Mouse (Mus musculus) heart, embryonic 13.5 days (tissue): ENCODE measurements around the gene Prrt4. TPM values are rescaled to one million over a fixed set of nuclear protein-coding genes. Genes with fewer than 3 reads are reported as not detected.

Source experiments
- ATAC-seq: fragments of 200-750 bp; cut with Nextera tagmentation; 2 replicates; pipeline ENCODE4 v1.8.0; 2017; ENCODE audit warnings: moderate TSS enrichment; ENCODE audit not compliant: insufficient number of reproducible peaks, low FRiP score, low TSS enrichment; ENCODE audit errors: extremely low read depth
- H3K27ac ChIP-seq: fragments of 300-500 bp; sonication (generic); replicated peaks from 2 replicates; pipeline ENCODE4 v1.5.1; 2015; ENCODE audit warnings: moderate library complexity, mild to moderate bottlenecking, inconsistent platforms
- H3K27me3 ChIP-seq: fragments of 300-500 bp; sonication (generic); replicated peaks from 2 replicates; pipeline ENCODE4 v1.6.1; 2015; ENCODE audit warnings: mild to moderate bottlenecking, inconsistent platforms
- H3K36me3 ChIP-seq: fragments of 300-500 bp; sonication (generic); 2 replicates; pipeline ENCODE4 v1.6.1; 2015; ENCODE audit warnings: mild to moderate bottlenecking, inconsistent platforms
- H3K4me1 ChIP-seq: fragments of 300-500 bp; sonication (generic); 2 replicates; pipeline ENCODE4 v1.6.1; 2015; ENCODE audit warnings: inconsistent platforms
- H3K4me2 ChIP-seq: fragments of 300-500 bp; sonication (generic); 2 replicates; pipeline ENCODE4 v1.6.1; 2015; ENCODE audit warnings: inconsistent platforms, mild to moderate bottlenecking, moderate library complexity
- H3K4me3 ChIP-seq: fragments of 300-500 bp; sonication (generic); 2 replicates; pipeline ENCODE4 v1.5.1; 2015; ENCODE audit warnings: moderate library complexity, mild to moderate bottlenecking, inconsistent platforms
- H3K9ac ChIP-seq: fragments of 300-500 bp; sonication (generic); 2 replicates; pipeline ENCODE4 v1.6.1; 2015; ENCODE audit warnings: inconsistent platforms, mild to moderate bottlenecking, moderate library complexity
- H3K9me3 ChIP-seq: fragments of 300-500 bp; sonication (generic); 2 replicates; pipeline ENCODE4 v1.6.1; 2016; ENCODE audit warnings: inconsistent platforms
- WGBS: fragments of 180-500 bp; shearing (Covaris S2); methylation state at CpG from one replicate; pipeline ENCODE4 v1.1.7; 2015; ENCODE audit warnings: mixed read lengths; 5-methylcytosine and 5-hydroxymethylcytosine counted together
- polyA plus RNA-seq: library from polyadenylated mRNA; unstranded; fragments of >200 nt; fragmentation: Nextera tagmentation; extraction: Ambion mirVana; gene quantifications from 2 replicates; pipeline ENCODE4 v1.2.1, GENCODE M21; 2015

Gene Prrt4
- polyA plus RNA-seq, 1 experiment from 2014 or later, result 2.4 TPM

DNA sequence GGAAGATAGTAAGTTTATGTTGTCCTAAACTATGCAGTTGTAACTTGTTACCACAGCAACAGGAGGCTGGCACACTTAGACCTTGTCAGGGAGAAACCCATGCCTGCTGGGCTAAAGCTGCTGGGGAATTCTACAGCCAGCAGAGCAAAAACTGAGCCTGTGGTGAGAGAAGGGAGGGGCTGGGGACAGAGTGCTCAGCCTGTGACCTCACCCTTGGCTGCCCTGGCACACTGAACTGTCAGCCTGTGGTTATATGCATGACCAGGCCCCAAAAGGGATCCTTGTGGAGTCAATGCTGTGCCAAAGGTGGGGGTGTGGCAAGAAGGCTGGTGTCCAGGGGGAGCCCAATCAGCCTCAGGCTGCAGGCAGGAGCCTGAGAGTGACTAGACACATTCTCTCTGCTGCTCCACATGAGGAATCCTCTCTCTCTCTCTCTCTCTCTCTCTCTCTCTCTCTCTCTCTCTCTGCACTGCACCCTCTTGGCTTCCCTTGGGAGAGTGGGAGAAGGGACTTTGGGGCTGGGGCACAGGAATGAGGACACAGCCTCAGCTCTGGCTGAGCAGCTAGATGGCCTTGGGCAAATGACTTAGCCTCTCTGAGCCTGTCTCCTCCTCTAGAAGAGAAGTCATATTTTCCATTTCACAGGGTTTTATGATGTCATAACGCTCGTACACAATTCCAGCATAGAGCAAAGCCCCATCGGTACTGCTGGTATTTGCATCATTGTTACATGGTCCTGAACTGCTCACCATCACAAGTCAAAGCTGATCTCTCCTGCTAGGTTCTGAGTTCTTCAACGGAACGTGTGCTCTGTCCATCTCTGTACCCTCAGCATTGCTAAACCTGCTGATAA, 16.7 kb upstream of the Prrt4 start:
- no peak overlapping the region for H3K27ac ChIP-seq
- ATAC-seq, result no peak
- 75% methylated on average over 5 of the region's 5 CpGs for WGBS
- H3K27me3 ChIP-seq, result peaks cover 27% of the 10 kb centered on the region
- no peak overlapping the region for H3K9ac ChIP-seq
- no peaks in the 10 kb centered on the region for H3K9me3 ChIP-seq
- peaks cover 6% of the 10 kb centered on the region; the same call in 1 of the 2 replicates for H3K36me3 ChIP-seq
- H3K4me1 ChIP-seq, result peaks cover 21% of the 10 kb centered on the region
- no peak overlapping the region for H3K4me2 ChIP-seq
- no peak overlapping the region for H3K4me3 ChIP-seq

DNA sequence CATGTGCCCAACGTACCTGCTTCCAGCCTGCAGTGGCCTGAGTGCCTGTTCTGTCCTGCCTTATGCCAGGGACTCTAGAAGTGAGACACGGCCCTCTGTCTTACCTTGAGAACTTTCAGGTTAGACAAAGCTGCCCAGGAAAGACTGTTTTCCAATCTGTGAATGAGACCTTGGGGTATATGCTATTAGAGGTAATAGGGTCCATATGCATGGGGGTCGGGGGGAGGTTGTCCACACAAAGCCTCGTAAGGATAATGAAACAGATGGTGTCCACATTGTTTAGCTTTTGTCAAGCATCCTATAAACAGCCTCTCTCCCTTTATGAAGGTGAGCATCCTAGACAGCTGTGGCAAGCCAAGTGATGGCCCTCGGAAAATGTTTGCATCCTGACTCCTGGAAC, 15.8 kb upstream of the Prrt4 start:
- no peak overlapping the region for H3K4me3 ChIP-seq
- no peak overlapping the region for H3K27ac ChIP-seq
- no peaks in the 10 kb centered on the region for H3K9me3 ChIP-seq
- H3K4me1 ChIP-seq, result peaks cover 21% of the 10 kb centered on the region
- H3K4me2 ChIP-seq, result no peak overlapping the region
- H3K27me3 ChIP-seq, result peaks cover 23% of the 10 kb centered on the region
- no peaks in the 10 kb centered on the region for H3K36me3 ChIP-seq
- no peak overlapping the region for H3K9ac ChIP-seq
- ATAC-seq, result no peak
- WGBS, result 76% methylated on average over 5 of the region's 5 CpGs

GRCm38 (mm10) chr6:29193961-29194750, 14.8 kb upstream of the Prrt4 start:
- Histone ChIP-seq H3K4me1 (peaks cover 19% of the 10 kb centered on the region), H3K9me3 (no peaks in the 10 kb centered on the region), H3K9ac (peak overlapping the region; percentile 24; the same call in 1 of the 2 replicates), H3K27ac (peak overlapping the region; percentile 69), H3K36me3 (no peaks in the 10 kb centered on the region), H3K4me2 (peak overlapping the region; percentile 39), H3K4me3 (no peak overlapping the region), H3K27me3 (peaks cover 23% of the 10 kb centered on the region)
- 0 out of 2 replicates have a peak, but pooled peaks have one; percentile 25 for ATAC-seq
- 33% methylated on average over 15 of the region's 15 CpGs for WGBS

DNA sequence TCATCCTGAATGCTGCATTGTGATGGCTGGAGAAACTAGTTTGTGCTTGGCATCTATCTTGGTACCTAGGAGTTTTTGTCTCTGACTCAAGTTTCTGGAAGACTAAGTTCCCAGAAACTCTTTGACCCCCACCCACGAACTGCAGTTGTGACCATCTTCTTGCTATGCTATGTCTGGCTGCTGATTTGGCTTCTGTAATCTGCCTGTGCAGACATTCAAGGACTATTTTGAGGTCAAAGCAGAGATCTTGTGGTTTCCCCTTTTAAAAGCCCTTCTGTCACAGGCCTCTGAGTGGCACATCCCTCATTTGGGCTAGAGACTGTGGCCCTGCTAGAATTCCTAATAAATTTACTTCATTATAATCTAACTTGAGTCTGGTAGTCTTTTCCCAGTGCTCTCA, 8.6 kb upstream of the Prrt4 start:
- Histone ChIP-seq H3K27me3 (peaks cover 3% of the 10 kb centered on the region; the same call in 1 of the 2 replicates), H3K4me2 (no peak overlapping the region), H3K4me3 (no peak overlapping the region), H3K4me1 (no peaks in the 10 kb centered on the region), H3K9ac (no peak overlapping the region), H3K9me3 (no peaks in the 10 kb centered on the region), H3K36me3 (no peaks in the 10 kb centered on the region), H3K27ac (no peak overlapping the region)
- WGBS, result 47% methylated on average over 1 of the region's 1 CpGs
- ATAC-seq, result no peak

DNA sequence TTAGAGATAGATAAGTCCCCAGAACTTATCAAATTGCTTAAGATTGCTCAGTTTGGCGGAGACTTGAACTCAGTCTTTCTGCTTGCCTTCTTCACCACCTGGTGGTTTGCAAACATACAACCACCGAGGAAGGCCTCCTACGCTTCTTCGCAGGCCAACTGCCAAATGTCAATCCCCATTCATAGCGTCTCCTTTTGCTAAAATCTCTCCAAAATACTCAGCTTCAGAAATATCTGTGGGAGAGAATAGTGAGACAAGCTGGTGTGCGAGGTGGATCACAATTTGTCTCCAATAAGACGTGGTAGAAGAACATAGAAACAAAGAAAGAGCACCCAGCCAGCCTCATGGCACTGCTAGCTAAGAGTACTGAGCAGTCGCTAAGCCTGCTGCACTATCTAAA, 459 bp upstream of the Prrt4 start:
- Histone ChIP-seq H3K4me3 (peak overlapping the region; percentile 69), H3K9ac (0 out of 2 replicates have a peak overlapping the region, but pooled peaks have one; percentile 82), H3K27me3 (peaks cover 78% of the 10 kb centered on the region), H3K9me3 (no peaks in the 10 kb centered on the region), H3K36me3 (no peaks in the 10 kb centered on the region), H3K4me1 (peaks cover 4% of the 10 kb centered on the region), H3K4me2 (peak overlapping the region; percentile 94), H3K27ac (no peak overlapping the region)
- WGBS, result 39% methylated on average over 8 of the region's 8 CpGs
- ATAC-seq, result no peak

DNA sequence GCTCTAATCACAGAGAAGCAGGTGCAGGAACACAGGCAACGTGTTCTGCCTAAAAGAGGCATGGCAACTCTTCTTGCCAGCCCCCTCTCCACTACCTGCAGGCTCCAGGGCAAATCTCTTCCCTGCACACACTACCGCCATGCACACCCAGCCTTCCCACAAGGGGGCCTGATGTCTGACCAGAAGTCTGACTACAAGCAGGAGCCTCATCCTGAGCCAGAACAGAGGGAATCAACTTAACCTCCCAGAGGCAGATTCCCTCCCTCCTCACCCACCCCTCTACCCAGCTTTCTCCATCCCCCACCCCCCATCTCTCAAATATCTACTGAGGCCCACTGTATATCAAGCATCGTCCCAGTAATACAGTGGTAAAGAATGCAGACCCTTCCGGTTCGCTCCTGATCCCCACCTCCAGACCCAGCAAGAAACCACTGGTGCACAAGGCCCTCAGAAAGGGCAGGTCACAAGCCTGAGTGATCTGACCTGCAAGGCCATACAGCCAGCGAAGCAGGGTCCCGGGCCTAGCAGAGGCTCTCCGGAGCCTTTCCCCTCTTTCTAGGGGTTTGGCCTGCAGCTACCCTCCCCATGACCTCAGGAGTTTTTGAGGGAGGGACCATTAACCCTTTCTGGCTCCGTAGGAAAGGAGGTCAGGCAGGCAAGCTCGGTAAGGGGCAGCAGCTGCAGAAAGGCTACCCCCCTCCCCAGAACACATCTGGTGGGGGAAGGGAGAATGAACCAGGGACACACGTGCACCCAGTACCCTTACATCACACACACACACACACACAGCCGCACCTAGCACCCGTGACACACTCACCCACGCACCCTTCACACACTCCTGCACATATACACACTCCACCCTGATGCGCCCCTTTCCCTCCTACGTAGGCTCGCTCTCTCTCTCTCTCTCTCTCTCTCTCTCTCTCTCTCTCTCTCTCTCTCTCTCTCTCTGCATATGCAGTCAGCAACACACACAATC, 1.2 kb downstream of the Prrt4 start:
- WGBS, result 21% methylated on average over 17 of the region's 17 CpGs
- Histone ChIP-seq H3K27ac (no peak overlapping the region), H3K9me3 (no peaks in the 10 kb centered on the region), H3K4me2 (peak overlapping the region; percentile 94), H3K27me3 (peaks cover 94% of the 10 kb centered on the region), H3K4me3 (peak overlapping the region; percentile 69), H3K4me1 (peaks cover 4% of the 10 kb centered on the region), H3K9ac (peak overlapping the region; percentile 82), H3K36me3 (no peaks in the 10 kb centered on the region)
- ATAC-seq, result no peak

- no peak overlapping the region for H3K4me2 ChIP-seq
- H3K9me3 ChIP-seq, result no peaks in the 10 kb centered on the region
- H3K4me1 ChIP-seq, result peaks cover 20% of the 10 kb centered on the region
- ATAC-seq, result no peak
- no peak overlapping the region for H3K27ac ChIP-seq
- H3K36me3 ChIP-seq, result no peaks in the 10 kb centered on the region
- 63% methylated on average over 3 of the region's 3 CpGs for WGBS
- peaks cover 98% of the 10 kb centered on the region for H3K27me3 ChIP-seq
- H3K4me3 ChIP-seq, result no peak overlapping the region
- H3K9ac ChIP-seq, result 0 out of 2 replicates have a peak overlapping the region, but pooled peaks have one; percentile 30
These were observed 4.3 kb downstream of the Prrt4 start for GRCm38 (mm10) chr6:29175113-29175512.

DNA sequence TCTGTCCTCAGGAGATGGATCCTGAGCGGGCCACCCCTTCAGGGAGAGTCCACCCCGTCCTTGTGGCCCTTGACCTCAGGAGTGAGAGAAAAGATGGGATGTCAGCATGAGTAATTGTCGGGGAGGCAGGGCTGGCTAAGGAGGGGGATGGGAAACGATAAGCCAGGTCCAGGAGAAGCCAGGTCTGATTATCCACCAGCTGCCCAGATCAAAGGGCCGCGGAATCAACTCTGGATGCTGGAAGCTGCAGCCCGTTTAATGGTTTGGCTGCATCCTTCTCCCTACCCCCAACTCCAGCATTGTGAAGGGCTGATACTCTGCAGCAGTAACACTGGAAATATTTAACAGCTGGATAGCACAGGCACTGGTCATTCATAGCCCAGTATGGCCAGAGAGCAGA, 5.0 kb downstream of the Prrt4 start:
- H3K4me2 ChIP-seq, result no peak overlapping the region
- no peaks in the 10 kb centered on the region for H3K36me3 ChIP-seq
- peaks cover 23% of the 10 kb centered on the region for H3K4me1 ChIP-seq
- H3K9ac ChIP-seq, result no peak overlapping the region
- WGBS, result 15% methylated on average over 7 of the region's 7 CpGs
- H3K4me3 ChIP-seq, result no peak overlapping the region
- H3K9me3 ChIP-seq, result no peaks in the 10 kb centered on the region
- ATAC-seq, result no peak
- H3K27ac ChIP-seq, result no peak overlapping the region
- H3K27me3 ChIP-seq, result peaks cover 98% of the 10 kb centered on the region

DNA sequence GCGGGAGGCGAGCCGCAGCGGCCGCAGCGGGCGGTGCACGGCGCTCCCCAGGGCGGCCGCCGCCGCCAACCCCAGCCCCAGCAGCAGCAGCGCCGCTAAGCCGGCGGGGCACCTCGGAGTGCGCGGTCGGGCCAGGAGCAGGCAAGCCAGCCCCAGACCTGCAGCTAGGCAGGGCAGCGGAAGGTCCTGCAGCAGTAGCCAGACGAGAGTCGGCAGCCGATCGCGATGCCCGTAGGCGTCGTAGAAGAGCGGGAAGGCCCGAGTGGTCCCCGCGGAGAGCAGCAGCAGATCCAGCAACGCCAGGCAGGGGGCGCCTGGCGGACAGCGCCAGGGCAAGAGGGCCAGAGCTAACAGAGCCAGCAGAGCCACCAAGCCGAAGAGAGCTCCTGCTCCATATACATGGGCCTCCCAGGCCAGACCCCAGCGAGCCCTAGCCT, 8.4 kb downstream of the Prrt4 start:
- no peaks in the 10 kb centered on the region for H3K9me3 ChIP-seq
- 0 out of 2 replicates have a peak, but pooled peaks have one; percentile 27 for ATAC-seq
- H3K27me3 ChIP-seq, result peaks cover 95% of the 10 kb centered on the region
- no peaks in the 10 kb centered on the region for H3K36me3 ChIP-seq
- peak overlapping the region; percentile 71 for H3K9ac ChIP-seq
- peaks cover 22% of the 10 kb centered on the region for H3K4me1 ChIP-seq
- H3K4me3 ChIP-seq, result peak overlapping the region; percentile 54
- H3K4me2 ChIP-seq, result peak overlapping the region; percentile 78
- no peak overlapping the region for H3K27ac ChIP-seq
- under 1% methylated on average over 40 of the region's 40 CpGs for WGBS

DNA sequence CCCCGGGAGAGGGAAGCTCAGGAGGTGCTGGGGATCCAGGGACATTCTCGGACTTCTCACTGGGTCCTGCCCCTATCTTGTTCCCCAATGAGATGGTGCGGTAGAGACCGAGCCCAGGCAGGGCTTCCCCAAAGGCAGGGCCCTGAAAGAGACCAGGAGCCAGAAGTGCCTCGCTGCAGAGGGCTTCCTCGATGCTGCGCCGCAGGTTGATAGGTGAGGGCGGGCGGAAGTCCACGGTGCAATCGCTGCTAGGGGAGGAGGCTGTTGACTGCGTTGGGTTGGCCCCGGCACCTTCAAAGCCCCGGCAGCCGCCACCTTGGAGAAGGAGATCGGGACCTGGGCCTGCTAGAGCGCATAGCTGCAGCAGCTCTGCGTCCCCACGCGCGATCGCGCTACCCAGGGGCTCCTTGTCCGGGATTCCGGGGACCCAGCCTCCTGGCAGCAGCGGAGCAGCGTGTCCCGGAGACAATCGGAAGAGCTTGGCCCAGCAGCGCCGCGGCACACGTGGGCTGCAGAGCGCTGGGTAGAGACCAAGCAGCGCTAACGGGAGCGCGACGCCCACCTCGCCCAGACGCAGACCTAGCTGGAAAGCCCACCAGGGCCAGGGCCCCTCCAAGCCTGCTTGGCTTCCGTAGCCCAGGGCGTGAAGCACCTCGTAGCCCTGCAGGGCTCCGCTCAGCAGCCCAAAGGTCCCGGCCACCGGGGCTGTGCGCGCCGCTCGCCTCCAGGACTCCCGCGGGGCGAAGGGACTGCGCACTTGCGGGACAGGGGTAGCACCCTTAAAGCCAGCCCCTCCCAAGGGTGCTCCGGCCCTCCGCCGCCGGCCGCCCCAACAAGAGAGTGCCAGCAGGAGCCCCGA, 9.1 kb downstream of the Prrt4 start:
- 1% methylated on average over 63 of the region's 63 CpGs for WGBS
- no peaks in the 10 kb centered on the region for H3K36me3 ChIP-seq
- no peaks in the 10 kb centered on the region for H3K9me3 ChIP-seq
- H3K4me3 ChIP-seq, result peak overlapping the region; percentile 54
- H3K4me1 ChIP-seq, result peaks cover 23% of the 10 kb centered on the region
- peaks cover 93% of the 10 kb centered on the region for H3K27me3 ChIP-seq
- H3K9ac ChIP-seq, result peak overlapping the region; percentile 71
- H3K27ac ChIP-seq, result no peak overlapping the region
- ATAC-seq, result peak; percentile 47
- H3K4me2 ChIP-seq, result peak overlapping the region; percentile 78
